In genomic region chr13:35886121-35886725, GRCm38 (mm10) we compare ENCODE assay signal across 8 mouse cellular contexts. TPM values are rescaled to one million over a fixed set of nuclear protein-coding genes. Genes with fewer than 3 reads are reported as not detected.
DNase-seq lines count a peak whose midpoint lies in the region; ATAC-seq and TF ChIP-seq lines count a peak whose summit lies in the region.

No protein-coding gene starts in this region.

- WGBS in heart, embryonic 12.5 days = 34% methylated on average over 15 of the region's 15 CpGs
- 30% methylated on average over 15 of the region's 15 CpGs for WGBS in limb, embryonic 14.5 days

- H3K9ac ChIP-seq in heart, embryonic 12.5 days = no peak overlapping the region; the same call in 1 of the 2 replicates
- H3K9ac ChIP-seq in limb, embryonic 14.5 days (ENCODE audit: low read depth, low read length, severe bottlenecking) = no peak overlapping the region

- H3K36me3 ChIP-seq in G1E (replicated peaks) = no peaks in the 10 kb centered on the region
- H3K36me3 ChIP-seq in heart, embryonic 12.5 days = no peaks in the 10 kb centered on the region
- no peaks in the 10 kb centered on the region for H3K36me3 ChIP-seq in limb, embryonic 14.5 days (ENCODE audit: control insufficient read depth, insufficient read depth, low read length)

- no peaks in the 10 kb centered on the region; the same call in 1 of the 2 replicates for H3K4me1 ChIP-seq in G1E (ENCODE audit: insufficient read depth, low read depth, low read length)
- H3K4me1 ChIP-seq in heart, embryonic 12.5 days (replicated peaks) = peaks cover 4% of the 10 kb centered on the region; the same call in 1 of the 2 replicates
- peaks cover 4% of the 10 kb centered on the region for H3K4me1 ChIP-seq in limb, embryonic 14.5 days (ENCODE audit: control insufficient read depth, insufficient read depth, low read length)

- ATAC-seq in G1E (ENCODE audit: extremely low read depth, insufficient number of reproducible peaks, low FRiP score, poor library complexity, severe bottlenecking) = no peak
- ATAC-seq in heart, embryonic 12.5 days (ENCODE audit: insufficient number of reproducible peaks, low FRiP score) = no peak
- no peak for ATAC-seq in limb, embryonic 14.5 days (ENCODE audit: low FRiP score, low read depth)

- no peak for TF ChIP-seq POLR2A in limb, embryonic 14.5 days (IDR thresholded peaks at IDR 0.05; ENCODE audit: borderline replicate concordance, extremely low read depth, insufficient read depth, insufficient read length)

- DNase-seq in layer of hippocampus, adult 2 months (ENCODE audit: low spot score in 2 of 2) = peak in 1 of 2 experiments; percentile 40
- DNase-seq in layer of hippocampus, adult 9-11 months = no peak
- peak; percentile 12 for DNase-seq in G1E (ENCODE audit: low spot score)
- DNase-seq in cerebellum, postnatal 36 days = peak; percentile 24 to 27
- peak; percentile 75 for DNase-seq in limb, embryonic 14.5 days (ENCODE audit: low spot score)
- DNase-seq in retina, embryonic 14.5 days (ENCODE audit: low spot score) = peak; percentile 35
- no peak for DNase-seq in right cerebral cortex, postnatal 4 days

- H3K4me3 ChIP-seq in layer of hippocampus, adult 2 months = no peak overlapping the region
- H3K4me3 ChIP-seq in G1E (ENCODE audit: low read depth, low read length) = no peak overlapping the region
- no peak overlapping the region for H3K4me3 ChIP-seq in heart, embryonic 12.5 days
- no peak overlapping the region for H3K4me3 ChIP-seq in limb, embryonic 14.5 days (replicated peaks; ENCODE audit: low read length)

- TF ChIP-seq CTCF in layer of hippocampus, adult 2 months (conservative IDR thresholded peaks at IDR 0.05) = peak; percentile 81
- peak; percentile 91 for TF ChIP-seq CTCF in G1E (IDR thresholded peaks at IDR 0.05; ENCODE audit: low read depth, low read length)

- H3K9me3 ChIP-seq in G1E (replicated peaks) = no peaks in the 10 kb centered on the region
- 0 out of 2 replicates have a peak, but pooled peaks cover 3% of the 10 kb centered on the region for H3K9me3 ChIP-seq in heart, embryonic 12.5 days (replicated peaks)
- no peaks in the 10 kb centered on the region for H3K9me3 ChIP-seq in limb, embryonic 14.5 days (ENCODE audit: control insufficient read depth, low read length)

- H3K4me2 ChIP-seq in heart, embryonic 12.5 days = peak overlapping the region; percentile 31; the same call in 1 of the 2 replicates
- H3K4me2 ChIP-seq in limb, embryonic 14.5 days (replicated peaks; ENCODE audit: low read depth, low read length, severe bottlenecking) = no peak overlapping the region

- no peak overlapping the region for H3K27ac ChIP-seq in layer of hippocampus, adult 2 months
- H3K27ac ChIP-seq in heart, embryonic 12.5 days (ENCODE audit: poor library complexity, severe bottlenecking) = no peak overlapping the region
- H3K27ac ChIP-seq in limb, embryonic 14.5 days (replicated peaks; ENCODE audit: low read depth, low read length) = no peak overlapping the region

- H3K27me3 ChIP-seq in G1E (ENCODE audit: insufficient read depth, low read length) = peaks cover 40% of the 10 kb centered on the region
- H3K27me3 ChIP-seq in heart, embryonic 12.5 days (replicated peaks) = no peaks in the 10 kb centered on the region
- H3K27me3 ChIP-seq in limb, embryonic 14.5 days (ENCODE audit: control insufficient read depth, insufficient read depth, low read length) = no peaks in the 10 kb centered on the region

RNA-seq across cellular contexts. Expression of gene Rpp40, which starts 19.9 kb away (rescaled TPM):
- 1 to 10 TPM; 7.5 to 9.1 TPM for total RNA-seq in layer of hippocampus, adult 2 months (2021)
- 11.4 and 17.8 TPM in 2 replicates for total RNA-seq in G1E (2014; fragmentation: Nextera tagmentation)
- 13.6 and 15.3 TPM in 2 replicates for total RNA-seq in G1E (2017)
- 13.2 and 14.3 TPM in 2 replicates for polyA plus RNA-seq in G1E (2012)
- polyA plus RNA-seq in heart, embryonic 12.5 days (2016; fragmentation: Nextera tagmentation; extraction: Ambion mirVana) = 11.4 and 12.0 TPM in 2 replicates
- polyA plus RNA-seq in limb, embryonic 14.5 days (2012; rRNA removed) = 9.8 and 12.1 TPM in 2 replicates
- polyA plus RNA-seq in limb, embryonic 14.5 days (2014; fragmentation: Nextera tagmentation; extraction: Ambion mirVana) = 20.3 TPM in 2 replicates

Comparison
In these comparisons a context has a peak if more than half of its experiments do, and no peak if none do; other contexts are left out.
1. DNase-seq: peak in G1E (single experiment), cerebellum, postnatal 36 days (2 of 2), limb, embryonic 14.5 days (single experiment) and retina, embryonic 14.5 days (single experiment); none in layer of hippocampus, adult 9-11 months (single experiment) and right cerebral cortex, postnatal 4 days (single experiment).